Mouse (Mus musculus): ENCODE measurements around the gene Sept6.

The Sept6 gene

GRCm38 (mm10) chrX:36863766-36864608, 127.6 kb downstream of the Sept6 start:
- peak; percentile 88 to 89 for DNase-seq
